Mouse (Mus musculus) kidney, adult 2 months (tissue): Measurements from ENCODE around the gene Amer2.

Experiments used
- CTCF ChIP-seq: fragments of 200-500 bp; conservative IDR thresholded peaks from 2 replicates; pipeline ENCODE4 v1.5.1; 2011; ENCODE audit warnings: low read depth, mild to moderate bottlenecking, control low read depth, low read length, moderate library complexity, mixed read lengths; ENCODE audit not compliant: insufficient read depth, insufficient read length
- POLR2A ChIP-seq: fragments of 200-500 bp; IDR thresholded peaks from one replicate; pipeline ENCODE4 v1.6.1; 2011; ENCODE audit warnings: low read depth, low read length, control low read depth

GRCm38 (mm10) chr14:60368769-60369666 is 4.0 kb upstream of the Amer2 start:
- TF ChIP-seq CTCF: no peak
- no peak for TF ChIP-seq POLR2A
